Mouse (Mus musculus): ENCODE measurements around the gene Psmd13.

The Psmd13 gene

DNA sequence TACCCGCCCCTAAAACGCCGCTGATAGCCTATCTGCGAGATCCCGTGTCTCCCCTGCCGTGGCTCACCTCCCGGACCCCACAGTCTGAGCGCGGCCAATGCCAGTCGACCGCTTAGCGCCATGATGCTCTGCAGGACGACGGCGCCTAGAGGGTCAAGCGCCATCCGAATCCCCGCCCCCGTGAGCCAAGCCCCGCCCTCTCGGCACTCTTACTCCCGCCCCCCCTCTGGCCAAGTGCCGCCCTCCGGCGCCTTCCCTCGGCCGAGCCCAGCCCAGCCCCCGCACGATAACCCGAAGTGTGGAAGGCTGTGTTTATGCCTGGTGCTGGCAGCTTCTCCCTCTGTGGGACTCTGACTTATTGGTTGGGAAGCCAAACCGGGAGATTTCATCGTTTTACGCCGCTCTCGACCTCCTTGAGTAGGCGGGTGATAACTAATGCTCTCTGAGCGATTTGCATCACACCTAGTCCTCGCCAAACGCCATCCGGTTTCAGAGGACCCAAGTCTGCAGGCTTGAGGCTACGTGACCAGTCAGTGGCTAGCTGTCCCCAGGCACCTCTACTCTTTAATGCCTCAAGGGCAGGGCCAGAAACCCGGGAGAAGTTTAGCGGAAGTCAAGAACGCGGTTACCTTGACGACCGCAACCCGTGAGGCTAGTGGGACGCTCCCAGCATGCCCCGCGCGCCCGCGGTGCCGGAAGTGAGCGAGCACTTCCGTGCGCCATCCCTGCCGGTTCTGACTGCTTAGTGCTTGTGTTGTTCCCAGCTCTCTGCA lies at the start of gene Psmd13, which contains the start of gene Sirt3:
Gene Psmd13 (plus strand): TSS at position 273 of the 773 bp plus-strand sequence.
Gene Sirt3 (minus strand): TSS at position 614 of the 773 bp plus-strand sequence.
- in situ Hi-C loops (cut with MboI; ENCODE audit: low pct_unique_long_range_greater_than_20kb in 1 of 2, low sequenced_read_pairs in 2 of 2, unreplicated experiment in 1 of 2): no loop called here

DNA sequence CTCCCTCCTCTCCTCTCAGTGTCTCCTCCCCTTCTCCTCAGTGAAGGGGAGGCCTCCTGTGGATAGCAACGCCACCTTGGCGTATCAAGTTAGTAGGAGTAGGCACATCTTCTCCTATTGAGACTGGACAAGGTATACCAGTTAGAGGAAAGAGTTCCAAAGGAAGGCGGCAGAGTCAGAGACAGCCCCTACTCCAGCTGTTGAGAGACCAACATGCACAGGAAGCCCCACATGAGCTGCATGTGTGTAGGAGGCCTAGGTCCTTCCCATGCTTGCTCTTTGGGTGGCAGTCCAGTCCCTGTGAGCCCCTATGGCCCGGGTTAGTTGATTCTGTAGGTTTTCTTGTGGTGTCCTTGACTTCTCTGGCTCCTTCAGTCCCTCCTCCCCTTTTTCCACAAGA lies 48.4 kb upstream of the Psmd13 start:
- in situ Hi-C loops (cut with MboI; ENCODE audit: low pct_unique_long_range_greater_than_20kb in 1 of 2, low sequenced_read_pairs in 2 of 2, unreplicated experiment in 1 of 2): no loop called here

DNA sequence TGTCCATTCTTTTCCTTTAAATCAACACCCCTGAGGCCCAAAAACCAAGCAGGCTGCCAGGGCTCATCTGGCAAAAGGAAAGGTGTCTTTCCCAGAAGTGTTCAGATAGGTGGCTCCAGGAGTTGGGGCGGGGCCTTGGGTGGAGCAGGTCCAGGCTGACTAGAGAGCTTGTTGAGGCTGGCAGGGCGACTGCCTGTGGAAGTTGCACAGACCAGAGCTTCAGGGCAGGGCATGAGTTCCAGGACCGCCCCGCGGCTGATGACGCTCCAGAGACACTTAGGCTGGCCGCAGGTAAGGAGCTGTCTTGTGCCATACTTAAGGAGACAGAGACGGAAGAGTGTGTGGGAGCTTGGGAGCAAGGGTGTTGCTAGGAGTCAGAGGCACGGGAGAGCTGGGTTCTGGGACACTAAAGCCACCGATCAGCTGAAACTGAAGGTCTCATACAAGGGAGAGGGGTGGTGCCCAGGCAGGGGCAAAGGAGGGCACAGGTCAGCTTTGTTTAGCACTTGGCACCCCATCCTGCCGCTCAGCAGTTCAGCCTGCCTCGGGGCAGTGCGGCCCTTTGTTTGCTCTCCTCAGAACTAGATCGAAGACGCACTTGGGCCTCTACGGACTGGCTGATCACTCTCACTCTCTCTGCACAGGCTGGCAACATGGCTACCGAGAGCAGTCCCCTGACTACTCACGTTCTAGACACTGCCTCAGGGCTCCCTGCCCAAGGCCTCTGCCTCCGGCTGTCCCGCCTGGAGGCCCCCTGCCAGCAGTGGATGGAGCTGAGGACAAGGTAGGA lies 46.6 kb upstream of the Psmd13 start, which contains the start of gene Urah:
Gene Urah (plus strand): TSS at position 51 of the 790 bp plus-strand sequence.
- in situ Hi-C loops (cut with MboI; ENCODE audit: low pct_unique_long_range_greater_than_20kb in 1 of 2, low sequenced_read_pairs in 2 of 2, unreplicated experiment in 1 of 2): no loop called here

DNA sequence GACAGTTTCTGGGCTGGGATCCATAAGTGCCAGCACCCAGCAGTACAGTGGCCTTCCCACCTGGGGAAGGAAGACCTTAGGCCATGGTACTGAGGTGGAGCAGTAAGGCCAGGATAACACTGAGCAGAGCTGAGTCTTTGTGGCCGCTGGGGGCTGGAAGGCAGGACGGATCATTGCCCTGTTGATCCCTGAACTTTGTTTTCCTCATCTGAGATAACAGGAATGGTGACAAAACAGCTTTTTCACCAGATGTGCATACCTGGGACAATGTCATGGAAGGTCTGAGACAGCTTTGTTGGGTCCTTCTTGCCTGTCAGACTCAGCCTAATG lies 46.0 kb upstream of the Psmd13 start:
- in situ Hi-C loops (cut with MboI; ENCODE audit: low pct_unique_long_range_greater_than_20kb in 1 of 2, low sequenced_read_pairs in 2 of 2, unreplicated experiment in 1 of 2): no loop called here

DNA sequence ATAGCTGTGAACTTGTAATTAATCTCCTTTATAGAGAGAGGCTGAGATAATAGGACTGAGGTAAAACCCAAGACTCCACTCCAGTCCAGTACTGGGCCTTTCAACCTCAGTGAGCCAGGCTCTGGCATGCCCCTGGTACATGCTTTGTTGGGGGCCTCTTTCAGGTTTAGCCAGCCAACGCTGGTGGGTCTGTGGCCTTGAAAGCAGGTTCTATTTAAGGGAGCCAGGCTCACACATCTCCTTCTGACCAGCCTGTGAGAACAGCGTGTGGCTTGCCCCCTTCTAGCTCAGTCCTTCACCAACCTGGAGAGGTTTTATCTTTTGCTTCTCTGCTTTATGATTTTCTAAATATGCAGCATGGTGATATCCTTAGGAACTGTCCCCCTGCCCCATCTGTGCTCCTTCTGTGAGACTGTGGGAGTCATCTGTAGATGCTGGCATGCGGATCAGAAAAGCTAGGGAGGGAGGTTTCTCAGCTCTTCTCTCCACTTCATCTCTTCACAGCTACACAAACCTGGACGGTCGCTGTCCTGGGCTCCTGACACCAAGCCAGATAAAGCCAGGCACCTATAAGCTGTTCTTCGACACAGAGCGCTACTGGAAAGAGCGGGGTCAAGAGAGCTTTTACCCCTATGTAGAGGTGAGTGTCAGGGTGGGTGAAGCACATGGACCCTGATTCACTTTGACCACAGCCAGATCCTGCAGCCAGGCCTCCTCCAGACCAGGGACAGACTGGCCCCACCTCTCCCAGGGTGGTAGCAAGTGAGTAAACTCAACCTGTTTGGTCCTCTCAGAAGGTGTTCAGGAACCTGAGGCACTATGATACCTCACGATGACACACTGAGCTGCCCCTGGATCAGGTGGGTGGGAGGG lies 45.3 kb upstream of the Psmd13 start:
- in situ Hi-C loops (cut with MboI; ENCODE audit: low pct_unique_long_range_greater_than_20kb in 1 of 2, low sequenced_read_pairs in 2 of 2, unreplicated experiment in 1 of 2): no loop called here

DNA sequence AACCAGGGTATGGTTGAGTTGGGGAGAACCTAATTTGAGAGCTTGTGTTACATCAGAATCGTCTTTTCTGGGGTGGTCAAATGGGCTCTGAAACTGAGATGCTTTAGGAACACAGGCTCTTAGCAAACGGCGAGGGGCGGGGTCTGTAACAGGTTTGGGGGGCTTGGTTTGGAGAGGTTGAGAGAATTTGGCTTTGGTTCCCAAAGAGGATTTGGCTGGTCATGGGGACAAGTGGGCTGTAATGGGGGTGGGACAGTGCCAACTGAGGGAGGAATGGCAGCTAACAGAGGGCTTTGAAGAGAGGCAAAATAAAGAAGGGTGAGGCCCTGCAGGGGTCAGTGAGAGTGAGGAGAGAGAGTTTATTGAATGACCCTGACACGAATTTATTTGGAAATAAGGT lies 42.2 kb upstream of the Psmd13 start:
- in situ Hi-C loops (cut with MboI; ENCODE audit: low pct_unique_long_range_greater_than_20kb in 1 of 2, low sequenced_read_pairs in 2 of 2, unreplicated experiment in 1 of 2): no loop called here

DNA sequence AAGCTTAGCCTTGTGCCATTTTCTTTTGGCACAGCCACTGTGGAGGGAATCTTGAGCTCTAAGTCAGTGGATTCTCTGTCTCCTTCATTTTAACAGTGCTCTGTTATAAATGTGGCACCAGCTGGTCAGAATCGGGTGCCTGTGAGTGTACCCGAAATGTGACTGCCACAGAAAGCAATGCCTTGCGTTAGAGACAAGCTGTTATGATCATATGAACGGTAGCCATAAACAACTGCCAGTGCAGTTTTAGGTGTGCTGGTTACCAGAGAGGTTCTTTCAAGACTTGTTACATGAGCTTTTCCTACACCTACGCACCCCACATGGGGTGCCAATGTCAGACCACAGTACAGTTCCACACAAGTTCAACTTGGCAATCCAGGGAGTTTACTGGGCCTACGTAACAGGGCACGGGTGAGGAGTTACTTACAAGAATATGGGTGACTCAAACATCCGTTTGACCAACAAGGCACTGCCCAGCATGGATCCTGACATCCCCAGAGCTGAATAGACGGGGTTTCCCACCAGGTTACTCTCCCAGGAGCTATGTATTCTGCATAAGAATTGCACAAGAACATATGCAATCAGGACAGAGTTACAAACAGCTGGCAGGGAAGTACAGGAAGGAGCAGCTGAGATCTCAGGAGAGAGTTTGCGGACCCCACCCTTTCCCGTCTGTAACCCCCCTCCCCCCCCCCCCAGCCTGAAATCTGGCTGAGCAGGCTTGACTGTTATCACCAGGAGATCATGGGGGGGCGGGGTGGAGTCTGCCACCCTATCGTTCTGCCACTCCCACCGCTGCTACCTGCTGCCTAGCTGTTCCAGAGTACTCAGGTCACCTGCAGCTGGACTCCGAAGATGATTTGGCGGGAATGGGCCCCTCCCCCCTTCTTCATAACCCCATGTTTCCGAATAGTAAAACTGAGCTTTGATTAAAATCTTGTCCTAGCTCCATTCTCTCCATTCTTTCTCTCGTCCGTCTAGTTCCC lies 40.7 kb upstream of the Psmd13 start:
- in situ Hi-C loops (cut with MboI; ENCODE audit: low pct_unique_long_range_greater_than_20kb in 1 of 2, low sequenced_read_pairs in 2 of 2, unreplicated experiment in 1 of 2): loop anchor here (5.0 to 10.0 kb wide), 3 partner anchors 61 to 334 kb away; partner anchors contain the start of genes Rnh1 (in 2 of the 2) and Cox8b (in 1 of the 2)

DNA sequence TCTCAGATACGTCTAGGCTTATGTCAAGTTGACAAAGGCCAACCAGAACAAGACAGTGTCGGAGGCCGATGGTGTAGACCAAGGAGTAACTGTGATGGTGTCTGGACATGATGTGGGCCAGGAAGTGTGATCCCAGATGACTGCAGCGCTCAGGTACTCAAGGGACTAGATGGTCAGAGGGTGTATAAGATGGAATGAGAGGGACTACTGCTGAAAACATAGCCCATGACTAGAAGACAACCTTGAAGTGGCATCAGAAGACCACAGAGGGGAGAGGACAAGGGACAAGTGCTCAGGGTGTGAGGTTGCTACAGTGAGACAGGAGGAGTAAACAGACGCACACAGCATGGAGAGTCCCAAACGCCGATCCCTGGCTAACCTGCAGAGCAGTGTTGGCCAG lies 38.0 kb upstream of the Psmd13 start:
- in situ Hi-C loops (cut with MboI; ENCODE audit: low pct_unique_long_range_greater_than_20kb in 1 of 2, low sequenced_read_pairs in 2 of 2, unreplicated experiment in 1 of 2): loop anchor here (5.0 to 10.0 kb wide), 3 partner anchors 58 to 331 kb away; partner anchors contain the start of genes Rnh1 (in 2 of the 2) and Cox8b (in 1 of the 2)

DNA sequence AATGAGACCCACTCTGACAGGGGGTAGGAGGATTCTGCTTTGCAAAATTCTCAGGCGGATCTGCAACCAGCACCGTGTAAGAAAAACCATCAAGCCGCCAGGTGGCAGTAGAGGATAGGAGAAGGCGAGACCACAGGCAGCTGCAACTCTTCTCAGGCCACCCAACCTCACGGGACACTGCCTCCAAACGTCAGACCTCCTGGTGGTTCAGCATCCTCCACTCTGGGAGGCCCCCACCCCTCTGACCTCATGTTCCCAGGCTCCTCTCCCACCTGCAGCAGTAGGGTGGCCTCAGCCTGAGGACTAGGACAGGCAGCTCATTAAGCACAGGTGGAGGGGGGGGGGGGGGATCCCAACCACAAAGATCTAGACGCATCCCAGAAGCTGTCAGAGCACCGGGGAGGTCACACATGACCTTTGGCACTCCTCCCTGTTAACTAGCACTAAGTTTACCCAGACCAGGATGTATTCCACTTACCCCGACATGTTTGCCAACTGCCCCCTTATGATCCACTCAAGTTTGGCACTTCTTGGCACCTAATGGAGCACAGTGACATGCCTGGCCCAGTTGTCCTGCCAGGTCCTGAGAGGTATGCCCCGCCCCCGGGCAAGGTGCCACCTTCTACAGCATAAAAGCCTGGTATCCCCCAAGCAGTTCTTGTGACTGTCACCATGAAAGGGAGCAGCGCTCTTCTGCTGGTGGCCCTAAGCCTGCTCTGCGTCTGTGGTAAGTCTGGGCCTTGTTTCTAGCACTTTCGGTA lies 36.7 kb upstream of the Psmd13 start, which contains the start of gene Scgb1c1:
Gene Scgb1c1 (plus strand): TSS at position 643 of the 761 bp plus-strand sequence.
- in situ Hi-C loops (cut with MboI; ENCODE audit: low pct_unique_long_range_greater_than_20kb in 1 of 2, low sequenced_read_pairs in 2 of 2, unreplicated experiment in 1 of 2): loop anchor here (5.0 to 10.0 kb wide), 5 partner anchors 52 to 330 kb away; partner anchors contain the start of genes Rnh1 (in 2 of the 2) and Cox8b (in 1 of the 2)

DNA sequence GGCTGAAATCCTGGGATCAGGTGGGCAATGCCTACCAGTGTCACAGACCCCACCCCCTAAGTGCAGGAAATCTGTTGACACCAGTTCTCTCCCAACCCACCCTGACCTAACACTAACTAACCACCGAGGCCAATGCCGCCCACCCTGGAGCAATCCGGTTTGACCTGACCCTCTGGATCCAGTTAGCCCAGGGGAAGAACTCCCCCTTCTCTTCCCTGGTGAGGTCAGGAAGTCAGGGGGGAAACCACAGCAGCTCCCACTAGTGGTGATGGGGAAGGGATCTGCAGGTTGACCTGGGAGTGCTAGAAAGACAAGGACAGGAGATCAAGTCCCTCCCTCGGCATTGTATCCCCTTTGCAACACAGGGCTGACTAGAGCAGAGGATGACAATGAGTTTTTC lies 36.1 kb upstream of the Psmd13 start:
- in situ Hi-C loops (cut with MboI; ENCODE audit: low pct_unique_long_range_greater_than_20kb in 1 of 2, low sequenced_read_pairs in 2 of 2, unreplicated experiment in 1 of 2): loop anchor here (5.0 to 10.0 kb wide), 4 partner anchors 52 to 329 kb away; partner anchors contain the start of gene Rnh1 (in 2 of the 2)

DNA sequence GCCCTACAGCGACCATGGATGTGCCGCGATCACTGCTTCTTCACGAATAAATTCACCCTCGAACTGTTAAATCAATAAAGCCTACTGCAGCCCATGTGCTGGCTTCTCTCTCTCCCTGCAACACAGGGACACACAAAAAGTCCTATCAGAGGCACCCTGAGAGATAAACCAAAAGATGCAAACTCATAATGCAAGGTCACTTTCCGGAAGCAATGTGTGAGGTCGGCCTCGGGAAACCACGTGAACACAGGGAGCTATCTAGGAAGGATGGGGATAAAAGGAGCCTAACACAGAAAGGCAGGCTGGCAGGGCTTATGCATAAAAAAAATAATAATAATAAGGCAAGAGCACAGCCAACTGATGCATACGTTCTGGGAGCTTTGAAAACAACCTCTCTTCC lies 35.1 kb upstream of the Psmd13 start:
- in situ Hi-C loops (cut with MboI; ENCODE audit: low pct_unique_long_range_greater_than_20kb in 1 of 2, low sequenced_read_pairs in 2 of 2, unreplicated experiment in 1 of 2): loop anchor here (5.0 to 10.0 kb wide), 4 partner anchors 51 to 328 kb away; partner anchors contain the start of gene Rnh1 (in 2 of the 2)

DNA sequence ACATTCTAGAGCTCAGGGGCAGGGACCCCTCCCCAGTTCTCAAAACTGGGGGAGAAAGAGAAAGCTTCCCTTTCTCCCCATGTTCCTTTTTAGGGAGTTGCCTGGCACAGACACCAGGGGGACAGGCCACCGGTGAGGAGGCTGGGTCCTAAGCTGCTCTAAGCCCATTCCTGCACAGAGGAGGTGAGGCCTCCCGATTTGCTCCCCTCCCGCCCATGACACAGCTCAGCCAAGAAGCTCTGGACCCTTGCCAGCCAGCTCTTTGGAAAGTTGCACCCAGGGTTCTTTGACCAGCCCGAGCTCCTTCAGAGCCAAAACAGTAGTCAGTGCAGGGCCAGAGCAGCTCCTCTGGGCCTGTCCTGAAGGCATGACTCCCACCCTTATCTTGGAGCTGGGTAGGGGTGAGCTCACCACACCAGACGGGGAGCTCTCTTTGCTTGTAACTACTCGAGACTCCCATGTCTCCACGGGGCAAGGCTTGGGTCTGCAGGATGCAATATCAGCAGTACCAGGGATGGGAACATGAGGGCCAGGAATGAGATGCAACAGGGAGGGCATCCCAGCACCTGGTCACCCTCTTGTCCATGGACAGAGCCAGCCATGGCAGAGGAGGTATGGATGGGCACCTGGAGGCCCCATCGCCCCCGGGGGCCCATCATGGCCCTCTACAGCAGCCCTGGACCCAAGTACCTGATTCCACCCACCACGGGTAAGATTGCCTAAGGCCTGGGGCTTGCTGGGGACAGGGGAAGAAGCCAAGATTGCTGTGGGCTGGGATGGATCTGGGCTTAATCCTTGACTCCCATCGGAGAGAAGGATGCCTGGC lies 33.8 kb upstream of the Psmd13 start, which contains the start of gene Odf3:
Gene Odf3 (plus strand): TSS at position 51 of the 826 bp plus-strand sequence.
- in situ Hi-C loops (cut with MboI; ENCODE audit: low pct_unique_long_range_greater_than_20kb in 1 of 2, low sequenced_read_pairs in 2 of 2, unreplicated experiment in 1 of 2): loop anchor here (5.0 to 10.0 kb wide), 4 partner anchors 49 to 327 kb away; partner anchors contain the start of gene Rnh1 (in 2 of the 2)

DNA sequence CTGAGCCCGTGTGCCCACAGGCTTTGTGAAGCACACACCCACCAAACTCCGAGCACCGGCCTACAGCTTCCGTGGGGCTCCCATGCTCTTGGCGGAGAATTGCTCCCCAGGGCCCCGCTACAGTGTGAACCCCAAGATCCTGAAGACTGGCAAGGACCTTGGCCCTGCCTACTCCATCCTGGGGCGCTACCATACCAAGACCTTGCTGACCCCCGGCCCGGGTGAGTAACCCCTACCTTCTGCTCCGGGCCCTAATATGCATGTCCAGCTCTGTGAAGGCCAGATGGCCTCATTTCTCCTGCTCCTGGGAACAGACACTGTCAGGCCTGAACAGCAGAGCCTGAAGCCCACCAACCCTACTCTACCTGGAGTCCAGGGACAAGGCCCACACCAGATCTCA lies 33.2 kb upstream of the Psmd13 start:
- in situ Hi-C loops (cut with MboI; ENCODE audit: low pct_unique_long_range_greater_than_20kb in 1 of 2, low sequenced_read_pairs in 2 of 2, unreplicated experiment in 1 of 2): loop anchor here (5.0 to 10.0 kb wide), 4 partner anchors 49 to 326 kb away; partner anchors contain the start of gene Rnh1 (in 2 of the 2)

DNA sequence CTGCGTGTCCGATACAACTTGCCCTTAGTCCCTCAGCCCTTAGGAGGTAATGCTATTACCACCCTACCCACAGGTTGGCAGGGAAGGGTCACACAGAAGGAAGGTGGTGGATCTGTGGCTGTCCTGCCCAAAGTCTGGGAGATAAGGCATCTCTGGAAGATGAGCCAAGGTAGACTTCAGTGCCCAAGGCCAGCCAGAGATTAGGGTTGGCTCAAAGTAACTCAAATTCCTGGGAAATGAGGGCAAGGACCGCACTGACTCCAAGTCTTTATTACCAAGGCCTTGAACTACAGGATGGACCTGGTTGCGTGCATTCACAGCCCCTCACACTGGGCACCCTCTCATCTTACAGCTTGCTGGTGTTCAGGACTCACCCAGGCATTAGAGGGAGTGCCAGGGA lies 29.9 kb upstream of the Psmd13 start:
- in situ Hi-C loops (cut with MboI; ENCODE audit: low pct_unique_long_range_greater_than_20kb in 1 of 2, low sequenced_read_pairs in 2 of 2, unreplicated experiment in 1 of 2): no loop called here

DNA sequence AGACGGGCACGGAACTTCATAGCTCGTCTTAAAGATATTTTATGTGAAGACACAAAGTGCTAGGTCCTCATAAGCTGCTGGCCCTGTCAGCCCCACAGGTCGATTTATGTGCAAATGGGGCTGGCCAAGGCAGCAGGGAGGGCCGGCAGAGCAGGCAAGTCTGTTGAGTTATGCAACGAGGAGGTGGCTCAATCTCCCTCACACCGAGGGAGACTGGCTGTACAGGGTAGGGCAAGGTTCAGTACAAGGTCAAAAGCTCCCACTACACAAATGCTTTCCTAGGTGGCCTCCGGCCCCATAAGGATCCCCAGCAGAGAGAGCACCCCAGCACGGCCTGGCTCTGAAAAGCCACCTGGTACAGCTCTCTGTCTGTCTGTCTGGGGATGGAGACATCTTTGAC lies 28.4 kb upstream of the Psmd13 start:
- in situ Hi-C loops (cut with MboI; ENCODE audit: low pct_unique_long_range_greater_than_20kb in 1 of 2, low sequenced_read_pairs in 2 of 2, unreplicated experiment in 1 of 2): no loop called here
